Mouse (Mus musculus): ENCODE measurements around the gene Ldlr.

DNA sequence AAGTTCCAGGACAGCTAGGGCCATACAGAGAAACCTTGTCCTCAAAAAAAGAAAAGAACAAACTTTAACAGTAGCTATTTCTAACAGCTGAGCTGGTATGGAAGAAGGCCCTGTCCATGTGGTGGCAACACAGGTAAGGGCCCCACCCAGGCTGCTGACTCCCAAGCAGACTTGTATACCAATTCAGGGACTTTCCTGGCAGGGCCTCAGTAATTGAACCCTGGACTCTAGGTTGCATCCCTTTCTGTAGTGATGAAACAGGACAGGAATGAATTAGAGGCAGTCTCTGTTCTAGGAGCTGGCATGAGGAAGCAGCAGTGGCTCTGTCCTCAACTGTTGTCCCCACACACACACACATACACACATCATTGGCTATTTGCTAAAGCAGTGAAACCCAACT is 29.2 kb upstream of the Ldlr start:
- no peak for TF ChIP-seq POLR2A (IDR thresholded peaks at IDR 0.05; ENCODE audit: borderline replicate concordance, insufficient read depth, low read length)
- no peak for TF ChIP-seq CTCF (IDR thresholded peaks at IDR 0.05; ENCODE audit: borderline replicate concordance, insufficient read depth, low read depth, low read length)
